Mouse (Mus musculus) cerebellum, postnatal 14 days (tissue): ENCODE results near the gene Rims1.

Source experiments
- DNase-seq, 2 experiments: peaks; one replicate each; pipeline ENCODE4 v3.0.0; 2021; ENCODE audit warnings: mixed read lengths in 2 of 2

The Rims1 gene

GRCm38 (mm10) chr1:22338914-22339313 lies 466.9 kb downstream of the Rims1 start:
- DNase-seq = no peak

DNA sequence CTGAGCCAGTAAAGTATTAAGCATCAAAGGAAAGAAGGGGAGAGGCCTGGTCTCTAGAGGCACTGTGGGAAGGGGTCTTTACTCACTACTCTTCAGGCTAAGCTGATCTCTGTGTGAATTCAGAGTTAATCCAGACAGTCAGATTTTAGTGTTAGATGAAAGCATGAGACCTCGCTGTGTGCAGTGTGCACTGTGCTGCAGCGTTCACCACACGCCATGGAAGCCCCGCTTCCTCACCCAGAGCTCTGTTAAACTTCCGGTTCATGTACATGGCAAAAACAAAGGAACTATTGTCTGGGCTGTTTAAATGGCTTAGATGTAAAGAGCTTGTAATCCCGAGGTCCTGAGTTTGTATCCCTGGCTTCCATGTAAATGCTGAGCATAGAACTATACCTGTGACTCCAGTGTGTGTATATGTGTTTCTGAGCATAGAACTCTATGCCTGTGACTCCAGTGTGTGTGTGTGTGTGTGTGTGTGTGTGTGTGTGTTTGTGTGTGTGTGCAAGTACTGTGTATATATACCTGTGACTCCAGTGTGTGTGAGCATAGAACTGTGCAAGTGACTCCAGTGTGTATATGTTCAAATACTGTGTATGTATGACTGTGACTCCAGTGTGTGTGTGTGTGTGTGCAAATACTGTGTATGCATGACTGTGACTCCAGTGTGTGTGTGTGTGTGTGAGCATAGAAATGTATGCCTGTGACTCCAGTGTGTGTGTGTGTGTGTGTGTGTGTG lies 484.7 kb downstream of the Rims1 start:
- no peak for DNase-seq

DNA sequence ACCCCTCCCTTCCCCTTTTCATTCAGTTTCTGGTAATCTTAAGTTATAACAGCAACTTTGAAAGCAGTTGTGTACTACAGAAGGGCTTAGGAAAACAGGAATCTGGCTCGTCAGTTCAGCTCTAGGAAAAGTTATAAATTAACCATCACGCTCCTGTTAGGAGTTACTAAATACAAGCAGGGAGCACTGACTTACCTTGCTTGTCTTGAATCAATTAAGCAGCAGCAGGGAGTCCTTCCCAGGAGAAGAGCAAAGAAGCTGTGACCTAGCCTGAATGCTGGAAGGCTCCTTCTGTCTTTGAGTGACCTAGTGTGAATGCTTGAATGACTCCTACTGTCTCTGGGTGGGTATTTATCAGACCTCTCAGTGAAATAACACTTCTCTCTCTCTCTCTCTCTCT lies 490.3 kb downstream of the Rims1 start:
- no peak for DNase-seq

GRCm38 (mm10) chr1:22311471-22311870 lies 494.3 kb downstream of the Rims1 start:
- DNase-seq = no peak

DNA sequence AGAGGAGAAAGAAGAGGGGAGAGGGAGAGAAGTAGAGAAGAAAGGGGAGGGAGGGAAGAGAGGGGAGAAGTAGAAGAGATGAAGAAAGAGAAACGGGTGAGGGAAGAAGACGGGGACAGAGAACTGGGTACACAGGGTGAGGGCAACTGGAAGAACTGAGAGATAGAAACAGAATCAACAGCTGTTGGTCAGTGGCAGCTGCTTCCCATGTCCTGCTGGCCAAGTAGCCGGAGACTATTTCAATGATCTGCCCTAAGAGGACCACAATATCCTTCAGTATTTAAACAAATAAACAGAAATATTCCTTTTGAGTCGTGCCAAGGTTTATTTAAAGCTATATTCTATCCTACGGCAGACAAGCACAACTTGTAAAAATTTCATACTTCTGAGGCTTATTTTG lies 499.3 kb downstream of the Rims1 start:
- no peak for DNase-seq

- no peak for DNase-seq
These were observed 499.9 kb downstream of the Rims1 start for GRCm38 (mm10) chr1:22305932-22306331.

- DNase-seq = no peak
These were observed 511.8 kb downstream of the Rims1 start for GRCm38 (mm10) chr1:22293953-22294352.

GRCm38 (mm10) chr1:22293310-22293709 lies 512.5 kb downstream of the Rims1 start:
- no peak for DNase-seq

GRCm38 (mm10) chr1:22286807-22287206 lies 519.0 kb downstream of the Rims1 start:
- no peak for DNase-seq

GRCm38 (mm10) chr1:22279954-22280353 lies 525.8 kb downstream of the Rims1 start:
- no peak for DNase-seq

DNA sequence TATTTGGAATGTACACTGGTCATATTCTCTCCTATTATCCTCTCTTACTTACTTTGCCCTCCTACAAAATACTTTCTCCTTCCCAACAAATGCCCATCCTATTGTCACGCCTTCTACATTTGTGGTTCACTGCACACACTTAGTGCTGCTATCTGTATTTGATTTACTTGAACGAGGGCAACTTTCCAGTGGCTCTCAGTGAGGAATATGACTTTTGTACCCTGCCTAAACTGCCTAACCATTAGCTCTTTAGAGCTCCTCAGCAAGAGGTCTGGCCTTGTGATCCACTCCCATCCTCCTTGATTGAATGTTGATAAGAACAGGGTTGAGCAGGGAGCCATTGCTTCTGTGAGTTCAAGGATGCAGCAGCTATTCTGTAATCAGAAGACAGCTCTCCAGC lies 531.7 kb downstream of the Rims1 start:
- DNase-seq = no peak

GRCm38 (mm10) chr1:22270131-22270530 lies 535.7 kb downstream of the Rims1 start:
- peak; percentile 71 to 72 for DNase-seq

GRCm38 (mm10) chr1:22268581-22269359 lies 537.0 kb downstream of the Rims1 start:
- DNase-seq = peak; percentile 93

- DNase-seq = peak; percentile 24 to 26
These were observed 539.3 kb downstream of the Rims1 start for GRCm38 (mm10) chr1:22266491-22266890.

DNA sequence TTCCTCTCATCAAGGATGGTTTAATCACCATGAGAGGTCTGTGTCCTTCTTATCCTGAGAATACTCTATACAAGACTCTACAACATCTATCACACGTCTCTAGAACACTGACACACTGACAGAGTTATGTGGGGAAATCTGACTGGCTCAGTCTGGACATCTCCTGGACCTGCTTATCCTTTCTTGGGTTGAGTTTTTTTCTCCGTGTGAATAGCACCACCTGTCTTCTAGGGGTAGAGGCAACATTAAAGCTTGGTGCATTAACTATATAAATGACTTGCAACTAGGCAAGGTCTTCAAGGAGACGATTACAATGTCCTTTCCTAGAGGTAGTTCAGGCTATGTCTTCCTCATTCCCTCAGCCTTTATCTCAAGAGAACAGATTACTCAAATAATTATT lies 540.3 kb downstream of the Rims1 start:
- peak in 1 of 2 experiments; percentile 37 for DNase-seq

GRCm38 (mm10) chr1:22262169-22262950 lies 543.4 kb downstream of the Rims1 start:
- DNase-seq = peak; percentile 39 to 51

GRCm38 (mm10) chr1:22261702-22262101 lies 544.1 kb downstream of the Rims1 start:
- peak; percentile 74 to 84 for DNase-seq

DNA sequence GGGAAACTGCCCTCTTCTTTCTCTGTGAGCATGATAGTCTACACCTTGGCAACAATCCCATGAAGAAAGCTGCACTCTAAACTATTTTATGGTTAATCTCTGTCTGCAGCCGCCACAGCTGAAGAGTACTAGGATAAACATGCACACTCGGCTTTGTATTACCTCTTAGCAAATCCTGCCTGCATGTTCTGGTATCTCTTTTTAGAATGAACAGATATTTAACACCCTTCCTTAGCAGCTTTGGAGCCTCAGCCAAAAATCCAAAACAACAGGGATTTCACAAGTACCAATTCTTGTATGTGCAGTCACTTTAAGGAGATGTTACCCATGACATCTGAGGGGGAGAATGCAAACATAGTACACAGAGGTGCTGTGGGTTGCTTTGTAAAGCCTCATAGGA lies 545.5 kb downstream of the Rims1 start:
- no peak for DNase-seq

- DNase-seq = peak; percentile 66 to 80
These were observed 547.4 kb downstream of the Rims1 start for GRCm38 (mm10) chr1:22258356-22258755.

- DNase-seq = no peak
These were observed 551.5 kb downstream of the Rims1 start for GRCm38 (mm10) chr1:22254278-22254677.

DNA sequence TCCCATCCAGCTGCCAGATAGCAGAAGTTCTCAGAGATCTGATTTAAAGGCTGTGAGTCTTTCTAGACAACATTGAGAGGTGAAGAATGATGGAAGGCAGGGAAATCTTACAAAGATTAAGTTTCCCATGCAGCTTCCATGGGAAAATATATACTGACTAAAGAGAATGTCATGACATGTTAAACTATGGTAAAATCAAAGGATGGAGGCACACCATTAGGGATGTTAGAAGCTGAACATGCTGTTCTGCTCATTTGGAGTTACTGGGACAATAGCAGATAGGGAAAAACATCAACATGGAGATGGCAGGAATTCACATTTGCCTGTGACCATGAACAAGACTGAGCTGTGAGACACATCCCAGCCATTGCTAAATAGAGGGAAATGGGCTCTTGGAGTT lies 552.9 kb downstream of the Rims1 start:
- no peak for DNase-seq

GRCm38 (mm10) chr1:22248898-22249386 lies 556.9 kb downstream of the Rims1 start:
- DNase-seq = no peak

GRCm38 (mm10) chr1:22245748-22246147 lies 560.0 kb downstream of the Rims1 start:
- DNase-seq = no peak
